Mouse (Mus musculus): ENCODE data around the gene Syne2. TPM values are rescaled to one million over a fixed set of nuclear protein-coding genes. Genes with fewer than 3 reads are reported as not detected.

Syne2 gene
- polyA plus RNA-seq, 1 experiment: 9.8 TPM

DNA sequence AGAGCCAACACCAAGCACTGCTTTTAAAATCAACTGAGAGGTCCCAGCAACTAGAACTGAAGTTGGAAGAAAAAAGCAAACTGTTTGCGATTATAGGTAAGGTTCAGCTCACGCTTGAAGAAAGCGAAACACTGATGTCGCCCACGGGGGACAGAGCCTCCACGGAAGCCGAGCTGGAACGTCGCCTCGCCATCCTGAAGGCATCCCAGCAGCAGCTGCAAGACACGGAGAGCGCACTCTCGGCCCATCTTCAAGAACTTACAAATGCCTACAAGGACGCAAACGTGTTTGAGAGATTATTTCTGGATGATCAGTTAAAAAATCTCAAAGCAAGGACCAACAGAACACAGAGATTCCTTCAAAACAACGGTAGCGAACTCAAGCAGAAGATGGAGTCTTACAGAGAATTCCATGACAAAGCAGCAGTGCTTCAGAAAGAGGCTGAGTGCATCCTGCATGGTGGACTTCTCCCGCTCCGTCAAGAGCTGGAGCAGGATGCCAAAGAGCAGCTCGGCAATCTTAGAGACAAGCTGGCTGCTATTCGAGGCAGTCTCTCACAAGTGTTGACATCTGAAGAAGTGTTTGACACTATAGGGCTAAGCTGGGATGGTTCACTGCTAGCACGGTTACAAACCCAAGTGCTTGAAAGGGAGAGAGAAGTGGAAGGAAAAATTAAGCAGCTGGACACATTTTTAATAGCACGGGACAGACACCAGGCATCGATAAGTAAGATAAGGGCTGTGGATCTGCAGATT lies 148.7 kb downstream of the Syne2 start:
- TF ChIP-seq POLR2A (IDR thresholded peaks at IDR 0.05; ENCODE audit: borderline replicate concordance, low read depth, low read length) (no peak), CTCF (IDR thresholded peaks at IDR 0.05; ENCODE audit: low read depth, low read length) (no peak)
- Histone ChIP-seq H3K4me1 (ENCODE audit: control insufficient read depth, insufficient read depth, low read length) (no peaks in the 10 kb centered on the region), H3K27ac (ENCODE audit: insufficient read depth, low read depth, low read length) (no peak overlapping the region), H3K4me3 (ENCODE audit: insufficient read depth, low read length) (no peak overlapping the region)

DNA sequence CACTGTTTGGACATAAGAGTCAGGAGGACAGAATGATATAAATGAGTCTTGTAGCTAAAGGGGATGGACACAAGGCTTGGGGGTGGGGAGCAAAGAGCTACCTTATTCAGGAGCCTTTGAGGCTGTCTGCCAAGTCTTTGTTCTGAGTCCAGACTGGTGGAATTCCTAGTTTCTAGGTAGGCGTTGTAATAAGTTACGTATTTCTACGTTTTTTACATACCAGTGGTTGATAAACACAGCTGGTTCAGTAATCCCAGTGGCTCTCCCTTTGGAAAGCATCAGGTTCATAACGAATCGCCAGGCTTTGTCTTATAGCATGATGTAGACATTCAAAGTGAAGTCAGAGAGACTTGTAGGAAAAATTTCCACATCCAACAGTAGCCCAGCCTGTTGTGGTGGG lies 161.1 kb downstream of the Syne2 start:
- no peak for TF ChIP-seq POLR2A (IDR thresholded peaks at IDR 0.05; ENCODE audit: borderline replicate concordance, low read depth, low read length)
- no peak for TF ChIP-seq CTCF (IDR thresholded peaks at IDR 0.05; ENCODE audit: low read depth, low read length)
- H3K4me1 ChIP-seq (ENCODE audit: control insufficient read depth, insufficient read depth, low read length): no peaks in the 10 kb centered on the region
- no peak overlapping the region for H3K27ac ChIP-seq (ENCODE audit: insufficient read depth, low read depth, low read length)
- H3K4me3 ChIP-seq (ENCODE audit: insufficient read depth, low read length): no peak overlapping the region

DNA sequence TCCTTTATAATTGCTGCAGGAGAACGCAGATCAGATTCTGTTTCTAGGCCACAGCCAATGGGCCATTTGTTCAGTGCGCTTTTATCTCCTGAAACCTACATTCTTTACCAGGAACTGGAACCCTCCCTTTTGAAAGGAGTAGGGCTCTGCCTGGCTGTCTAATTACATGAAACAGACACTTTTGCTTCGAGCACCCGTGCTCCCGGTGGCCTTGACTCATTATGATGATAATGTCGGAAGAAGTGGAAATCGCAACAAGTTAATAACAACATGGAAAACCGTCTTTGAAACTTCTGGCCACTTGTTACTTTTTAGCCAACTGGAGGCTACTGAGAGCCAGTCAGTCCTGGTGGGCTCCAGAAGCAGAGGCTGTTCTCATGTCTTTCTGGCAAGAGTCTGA lies 165.4 kb downstream of the Syne2 start:
- no peak for TF ChIP-seq POLR2A (IDR thresholded peaks at IDR 0.05; ENCODE audit: borderline replicate concordance, low read depth, low read length)
- no peak for TF ChIP-seq CTCF (IDR thresholded peaks at IDR 0.05; ENCODE audit: low read depth, low read length)
- H3K4me3 ChIP-seq (ENCODE audit: insufficient read depth, low read length): no peak overlapping the region

DNA sequence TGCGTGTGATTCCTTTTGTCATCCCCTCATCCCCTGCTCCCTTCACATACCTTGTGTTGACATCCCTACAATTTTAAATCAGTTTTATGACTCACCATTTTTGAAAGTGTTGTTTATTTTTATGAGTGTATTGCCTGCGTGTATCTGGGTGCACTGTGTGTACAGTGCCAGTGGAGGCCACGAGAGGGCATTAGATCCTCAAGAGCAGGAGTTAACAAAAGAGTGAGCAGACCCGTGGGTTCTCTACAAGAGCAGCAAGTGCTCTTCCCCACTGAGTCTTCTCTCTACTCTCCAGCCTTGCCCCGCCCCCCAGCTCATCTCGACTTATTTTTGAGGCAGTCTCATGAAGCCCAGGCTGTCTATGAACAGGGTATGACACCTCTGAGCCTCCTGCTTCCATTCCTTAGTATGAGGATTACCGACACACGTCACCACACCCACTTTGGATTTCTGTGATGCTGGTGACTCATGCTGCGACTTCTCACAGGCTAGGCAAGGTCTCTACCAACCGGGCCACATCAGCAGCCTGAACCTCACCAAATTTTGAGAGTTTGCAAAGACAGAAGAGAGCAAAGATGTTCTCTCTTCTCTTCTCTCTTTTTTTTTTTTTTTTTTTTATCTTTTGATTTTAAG lies 174.4 kb downstream of the Syne2 start:
- Histone ChIP-seq H3K4me1 (ENCODE audit: control insufficient read depth, insufficient read depth, low read length) (peaks cover 2% of the 10 kb centered on the region), H3K4me3 (ENCODE audit: insufficient read depth, low read length) (no peak overlapping the region), H3K27ac (ENCODE audit: insufficient read depth, low read depth, low read length) (no peak overlapping the region)
- TF ChIP-seq CTCF (IDR thresholded peaks at IDR 0.05; ENCODE audit: low read depth, low read length): no peak
- no peak for TF ChIP-seq POLR2A (IDR thresholded peaks at IDR 0.05; ENCODE audit: borderline replicate concordance, low read depth, low read length)

More for the DNA sequence above, 165.4 kb downstream of the Syne2 start:
- Histone ChIP-seq H3K27ac (ENCODE audit: insufficient read depth, low read depth, low read length) (no peak overlapping the region), H3K4me1 (ENCODE audit: control insufficient read depth, insufficient read depth, low read length) (no peaks in the 10 kb centered on the region)

DNA sequence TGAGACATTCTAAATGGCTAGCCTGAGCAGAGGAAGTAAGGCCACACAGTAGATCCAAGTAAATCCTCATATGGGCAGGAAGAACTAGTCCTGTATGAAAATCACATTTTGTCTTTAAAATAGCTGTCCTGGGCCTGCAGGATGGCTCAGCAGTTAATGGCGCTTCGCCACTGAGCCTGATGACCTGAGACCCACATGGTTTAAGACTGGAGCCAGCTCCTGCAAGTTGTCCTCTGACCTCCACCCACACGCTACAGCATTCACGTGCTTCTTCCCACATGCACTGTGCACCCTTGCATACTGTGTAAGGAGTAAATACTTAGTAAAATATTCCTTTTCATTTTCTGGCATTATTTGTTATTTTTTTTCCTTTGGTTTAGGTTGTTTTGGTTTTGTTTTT lies 175.0 kb downstream of the Syne2 start:
- no peak overlapping the region for H3K4me3 ChIP-seq (ENCODE audit: insufficient read depth, low read length)
- TF ChIP-seq CTCF (IDR thresholded peaks at IDR 0.05; ENCODE audit: low read depth, low read length) (no peak), POLR2A (IDR thresholded peaks at IDR 0.05; ENCODE audit: borderline replicate concordance, low read depth, low read length) (no peak)
- H3K27ac ChIP-seq (ENCODE audit: insufficient read depth, low read depth, low read length): no peak overlapping the region
- peaks cover 5% of the 10 kb centered on the region for H3K4me1 ChIP-seq (ENCODE audit: control insufficient read depth, insufficient read depth, low read length)

DNA sequence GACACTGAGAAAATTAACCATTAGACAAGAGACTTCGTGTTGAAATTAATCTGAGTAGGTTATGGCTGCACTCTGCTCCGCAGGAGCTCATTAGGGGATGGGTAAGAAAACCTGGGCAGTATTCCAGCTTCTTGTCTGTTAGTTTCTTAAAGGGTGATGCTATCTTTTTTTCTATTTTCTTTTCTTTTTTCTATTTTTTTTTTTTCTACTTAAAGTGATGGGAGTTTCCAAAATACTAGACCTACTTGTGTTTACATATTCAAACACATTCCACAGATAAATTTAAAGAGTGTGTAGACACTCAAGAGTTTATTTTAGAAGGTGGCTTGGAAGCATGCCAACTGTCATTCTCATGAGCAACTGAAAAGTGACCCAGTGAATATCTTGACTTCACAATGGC lies 177.2 kb downstream of the Syne2 start:
- no peak overlapping the region for H3K4me3 ChIP-seq (ENCODE audit: insufficient read depth, low read length)
- no peak overlapping the region for H3K27ac ChIP-seq (ENCODE audit: insufficient read depth, low read depth, low read length)
- TF ChIP-seq POLR2A (IDR thresholded peaks at IDR 0.05; ENCODE audit: borderline replicate concordance, low read depth, low read length) (no peak), CTCF (IDR thresholded peaks at IDR 0.05; ENCODE audit: low read depth, low read length) (no peak)
- H3K4me1 ChIP-seq (ENCODE audit: control insufficient read depth, insufficient read depth, low read length): peaks cover 5% of the 10 kb centered on the region

DNA sequence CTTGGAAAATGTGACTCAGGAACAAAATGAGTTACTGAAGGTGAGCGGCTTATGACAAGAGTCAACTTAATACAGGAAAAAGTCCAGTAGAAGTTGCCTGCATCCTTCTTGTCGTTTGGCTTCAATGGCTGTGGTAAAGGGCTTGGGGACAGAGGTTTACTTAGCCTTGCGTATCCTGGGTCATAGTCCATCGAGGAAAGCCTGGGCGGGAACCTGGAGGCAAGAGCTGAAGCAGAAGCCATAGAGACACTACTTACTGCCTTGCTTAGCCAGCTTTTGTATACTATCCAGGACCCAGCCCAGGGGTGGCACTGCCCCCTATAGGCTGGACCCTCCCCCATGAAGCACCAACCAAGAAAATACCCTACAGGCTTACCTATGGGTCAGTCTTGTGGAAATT lies 179.6 kb downstream of the Syne2 start:
- H3K4me3 ChIP-seq (ENCODE audit: insufficient read depth, low read length): no peak overlapping the region
- no peak overlapping the region for H3K27ac ChIP-seq (ENCODE audit: insufficient read depth, low read depth, low read length)
- peaks cover 5% of the 10 kb centered on the region for H3K4me1 ChIP-seq (ENCODE audit: control insufficient read depth, insufficient read depth, low read length)
- no peak for TF ChIP-seq POLR2A (IDR thresholded peaks at IDR 0.05; ENCODE audit: borderline replicate concordance, low read depth, low read length)
- TF ChIP-seq CTCF (IDR thresholded peaks at IDR 0.05; ENCODE audit: low read depth, low read length): no peak

DNA sequence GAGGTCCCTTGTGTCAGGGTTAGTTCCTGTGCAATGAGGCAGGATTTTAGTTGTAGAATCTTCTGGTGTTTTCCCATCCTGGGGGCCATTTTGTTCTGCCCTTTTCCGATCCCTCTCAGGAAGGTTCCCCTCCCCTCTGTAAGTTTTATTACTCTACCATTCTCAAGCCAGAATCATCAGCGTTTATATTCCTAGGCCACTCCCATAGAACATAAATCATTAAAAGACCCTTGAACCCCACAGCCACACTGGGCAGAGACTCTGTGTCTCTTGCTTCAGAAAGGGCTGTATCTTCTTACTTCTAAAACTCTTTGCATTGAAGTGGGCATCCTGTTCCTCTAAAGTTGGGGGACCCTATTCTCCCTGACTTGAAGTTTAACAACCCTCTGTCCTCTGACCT lies 180.5 kb downstream of the Syne2 start:
- Histone ChIP-seq H3K4me1 (ENCODE audit: control insufficient read depth, insufficient read depth, low read length) (peaks cover 5% of the 10 kb centered on the region), H3K27ac (ENCODE audit: insufficient read depth, low read depth, low read length) (no peak overlapping the region), H3K4me3 (ENCODE audit: insufficient read depth, low read length) (no peak overlapping the region)
- TF ChIP-seq POLR2A (IDR thresholded peaks at IDR 0.05; ENCODE audit: borderline replicate concordance, low read depth, low read length): no peak
- TF ChIP-seq CTCF (IDR thresholded peaks at IDR 0.05; ENCODE audit: low read depth, low read length): no peak

DNA sequence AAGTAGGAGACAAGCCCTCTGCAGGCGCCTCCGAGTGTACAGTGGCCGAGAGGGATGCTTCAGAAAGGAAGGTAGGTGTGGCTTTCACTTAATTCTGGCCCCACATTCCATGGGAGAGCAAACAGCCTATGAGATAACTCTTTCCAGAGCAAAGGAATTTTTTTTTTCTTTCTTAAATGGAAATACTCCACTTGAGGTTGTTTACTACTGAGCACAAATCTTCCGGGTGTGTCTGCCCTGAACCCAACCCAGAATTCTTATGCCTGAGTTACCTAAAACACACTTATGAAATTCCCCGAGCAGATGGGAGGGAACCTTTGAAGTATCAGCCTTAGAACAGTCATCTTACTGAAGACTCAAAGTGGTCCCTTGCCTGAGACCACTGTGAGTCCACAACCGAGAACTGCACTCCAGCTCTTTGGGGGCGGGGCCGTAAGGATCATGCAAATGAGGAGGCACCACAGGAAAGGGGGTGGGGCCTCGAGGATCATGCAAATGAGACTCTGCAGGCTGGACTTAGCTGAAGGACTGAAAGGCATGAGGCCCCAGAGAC lies 186.8 kb downstream of the Syne2 start:
- H3K27ac ChIP-seq (ENCODE audit: insufficient read depth, low read depth, low read length): no peak overlapping the region
- H3K4me3 ChIP-seq (ENCODE audit: insufficient read depth, low read length): no peak overlapping the region
- no peaks in the 10 kb centered on the region for H3K4me1 ChIP-seq (ENCODE audit: control insufficient read depth, insufficient read depth, low read length)
- no peak for TF ChIP-seq POLR2A (IDR thresholded peaks at IDR 0.05; ENCODE audit: borderline replicate concordance, low read depth, low read length)
- no peak for TF ChIP-seq CTCF (IDR thresholded peaks at IDR 0.05; ENCODE audit: low read depth, low read length)

DNA sequence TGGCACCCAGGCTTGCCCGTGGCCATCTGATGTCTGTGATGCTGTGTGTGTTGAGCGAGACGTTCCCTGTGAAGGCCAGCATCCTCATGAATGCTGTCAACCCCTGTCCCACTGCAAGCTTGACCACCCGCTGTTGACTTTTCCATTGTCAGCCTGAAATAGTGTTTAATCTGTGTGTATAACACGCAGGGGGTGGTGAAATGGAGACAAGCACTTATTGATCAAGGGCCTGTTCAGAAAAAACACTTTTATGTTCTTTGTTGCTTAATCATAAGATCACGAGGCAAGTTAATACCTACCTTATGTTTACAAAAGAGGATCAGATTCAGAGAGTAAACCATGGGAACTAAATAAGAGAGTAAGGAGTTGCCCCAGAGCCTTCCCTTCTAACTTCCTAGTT lies 191.1 kb downstream of the Syne2 start:
- no peak overlapping the region for H3K4me3 ChIP-seq (ENCODE audit: insufficient read depth, low read length)
- TF ChIP-seq CTCF (IDR thresholded peaks at IDR 0.05; ENCODE audit: low read depth, low read length): no peak
- no peak for TF ChIP-seq POLR2A (IDR thresholded peaks at IDR 0.05; ENCODE audit: borderline replicate concordance, low read depth, low read length)
- no peaks in the 10 kb centered on the region for H3K4me1 ChIP-seq (ENCODE audit: control insufficient read depth, insufficient read depth, low read length)
- H3K27ac ChIP-seq (ENCODE audit: insufficient read depth, low read depth, low read length): no peak overlapping the region
